ENCODE assay signal across 8 mouse cellular contexts in the genomic region with DNA sequence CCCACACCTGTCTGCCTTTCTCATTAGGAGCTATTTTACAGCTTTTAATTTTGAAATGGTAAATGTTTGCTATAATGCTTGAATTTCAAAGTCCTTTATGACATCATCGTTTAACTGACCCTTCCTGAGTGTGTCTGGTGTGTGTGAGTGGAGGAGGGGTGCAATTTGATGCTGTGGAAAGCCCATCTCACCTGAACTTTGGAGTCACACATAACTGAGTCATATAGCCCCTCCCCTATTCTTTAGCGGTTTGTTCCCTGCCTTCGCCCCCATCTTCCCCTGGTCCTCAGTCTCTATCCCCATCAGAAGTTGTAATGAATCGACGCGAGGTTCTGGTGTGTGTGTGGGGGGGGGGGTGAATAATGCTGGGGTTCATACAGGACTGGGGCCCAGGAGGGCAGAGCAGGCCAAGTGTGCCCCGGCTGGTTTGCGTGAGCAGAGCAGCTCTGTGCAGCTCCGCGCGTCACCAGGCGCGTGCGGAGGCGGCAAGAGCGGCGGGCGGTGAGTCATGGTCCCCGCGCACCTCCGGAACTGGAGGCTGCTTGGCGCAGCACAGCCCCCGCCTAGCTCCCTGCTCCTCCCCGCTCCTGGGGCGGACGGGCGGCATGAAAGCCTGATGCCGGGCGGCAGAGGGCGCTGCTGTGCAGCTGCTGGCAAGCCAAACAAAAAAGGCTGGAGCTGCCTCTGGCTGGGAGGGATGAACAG.
DNase-seq lines count a peak whose midpoint lies in the region; ATAC-seq and TF ChIP-seq lines count a peak whose summit lies in the region.

No protein-coding gene starts in this region.

- TF ChIP-seq EP300 in ES-Bruce4 (IDR thresholded peaks at IDR 0.05; ENCODE audit: insufficient read depth, low read depth, low read length), result no peak

- 21% methylated on average over 30 of the region's 30 CpGs for WGBS in forebrain, embryonic 16.5 days
- 14% methylated on average over 28 of the region's 30 CpGs for WGBS in neural tube, embryonic 15.5 days

- peak overlapping the region; percentile 50 for H3K4me2 ChIP-seq in forebrain, embryonic 16.5 days (ENCODE audit: low read length)
- peak overlapping the region; percentile 63 for H3K4me2 ChIP-seq in neural tube, embryonic 15.5 days

- no peaks in the 10 kb centered on the region for H3K9me3 ChIP-seq in ES-Bruce4 (replicated peaks; ENCODE audit: control insufficient read depth, insufficient read depth, low read length, poor library complexity, severe bottlenecking)
- no peaks in the 10 kb centered on the region for H3K9me3 ChIP-seq in forebrain, embryonic 16.5 days (ENCODE audit: control insufficient read depth, low read length)
- H3K9me3 ChIP-seq in neural tube, embryonic 15.5 days (replicated peaks), result no peaks in the 10 kb centered on the region

- no peaks in the 10 kb centered on the region for H3K36me3 ChIP-seq in ES-Bruce4 (ENCODE audit: control insufficient read depth, insufficient read depth, low read length, poor library complexity, severe bottlenecking)
- no peaks in the 10 kb centered on the region for H3K36me3 ChIP-seq in forebrain, embryonic 16.5 days (ENCODE audit: control insufficient read depth, insufficient read depth)
- no peaks in the 10 kb centered on the region for H3K36me3 ChIP-seq in neural tube, embryonic 15.5 days

- no peak for TF ChIP-seq POLR2A in ES-Bruce4 (IDR thresholded peaks at IDR 0.05; ENCODE audit: insufficient read depth, low read length)

- peak overlapping the region; percentile 11; the same call in 1 of the 2 replicates for H3K9ac ChIP-seq in ES-Bruce4 (ENCODE audit: low read depth, poor library complexity, severe bottlenecking)
- peak overlapping the region; percentile 49 for H3K9ac ChIP-seq in forebrain, embryonic 16.5 days (replicated peaks; ENCODE audit: low read depth, low read length)
- 0 out of 2 replicates have a peak overlapping the region, but pooled peaks have one; percentile 5 for H3K9ac ChIP-seq in neural tube, embryonic 15.5 days (replicated peaks)

- peak; percentile 88 to 89 for DNase-seq in heart, postnatal 36 days
- peak; percentile 81 to 90 for DNase-seq in layer of hippocampus, adult 18-20 months (ENCODE audit: low spot score in 2 of 2)
- peak; percentile 87 to 92 for DNase-seq in lung, adult 18-20 months
- DNase-seq in testis, postnatal 10 days (ENCODE audit: low spot score), result peak; percentile 88

- H3K4me3 ChIP-seq in ES-Bruce4 (ENCODE audit: low read depth, low read length), result peak overlapping the region; percentile 59
- peak overlapping the region; percentile 32 for H3K4me3 ChIP-seq in forebrain, embryonic 16.5 days (replicated peaks; ENCODE audit: low read length)
- H3K4me3 ChIP-seq in neural tube, embryonic 15.5 days (replicated peaks), result peak overlapping the region; percentile 35

- H3K27ac ChIP-seq in ES-Bruce4 (ENCODE audit: insufficient read depth, low read length), result no peak overlapping the region
- no peak overlapping the region; the same call in 1 of the 2 replicates for H3K27ac ChIP-seq in forebrain, embryonic 16.5 days (ENCODE audit: low read length)
- 0 out of 2 replicates have a peak overlapping the region, but pooled peaks have one; percentile 13 for H3K27ac ChIP-seq in neural tube, embryonic 15.5 days (replicated peaks)

- intact Hi-C loops in heart, postnatal 36 days (cut with DNase I), result loop anchor here (1.0 to 10.0 kb wide), 3 partner anchors 112 to 419 kb away; a partner anchor contains a TSS

- no peak for TF ChIP-seq CTCF in ES-Bruce4 (IDR thresholded peaks at IDR 0.05; ENCODE audit: low read depth, low read length)

- ATAC-seq in cerebellum, adult (ENCODE audit: insufficient number of reproducible peaks, low FRiP score, low TSS enrichment), result peak; percentile 97
- ATAC-seq in forebrain, embryonic 16.5 days, result peak; percentile 99
- peak; percentile 98 for ATAC-seq in neural tube, embryonic 15.5 days (ENCODE audit: low FRiP score)

- H3K27me3 ChIP-seq in ES-Bruce4 (ENCODE audit: control insufficient read depth, insufficient read depth, low read length, poor library complexity, severe bottlenecking), result no peaks in the 10 kb centered on the region
- peaks cover 8% of the 10 kb centered on the region; the same call in 1 of the 2 replicates for H3K27me3 ChIP-seq in forebrain, embryonic 16.5 days (replicated peaks; ENCODE audit: control insufficient read depth, insufficient read depth, low read length)
- peaks cover 20% of the 10 kb centered on the region; the same call in 1 of the 2 replicates for H3K27me3 ChIP-seq in neural tube, embryonic 15.5 days (replicated peaks)

- H3K4me1 ChIP-seq in ES-Bruce4 (ENCODE audit: control insufficient read depth, insufficient read depth, low read length), result no peaks in the 10 kb centered on the region
- H3K4me1 ChIP-seq in forebrain, embryonic 16.5 days (replicated peaks; ENCODE audit: control insufficient read depth, insufficient read depth, low read length), result 0 out of 2 replicates have a peak, but pooled peaks cover 3% of the 10 kb centered on the region
- no peaks in the 10 kb centered on the region for H3K4me1 ChIP-seq in neural tube, embryonic 15.5 days
